Mouse (Mus musculus): ENCODE measurements around the gene Cx3cr1. TPM values are rescaled to one million over a fixed set of nuclear protein-coding genes. Genes with fewer than 3 reads are reported as not detected.

Gene Cx3cr1
- polyA plus RNA-seq, 1 experiment from 2014 or later: 9.8 TPM

- no peaks in the 10 kb centered on the region for H3K36me3 ChIP-seq (ENCODE audit: control insufficient read depth, insufficient read depth, low read length)
- DNase-seq (ENCODE audit: low spot score): peak; percentile 19
- no peak overlapping the region for H3K4me2 ChIP-seq (ENCODE audit: low read depth, low read length)
- WGBS: 49% methylated on average over 2 of the region's 2 CpGs
- H3K4me1 ChIP-seq (ENCODE audit: control insufficient read depth, insufficient read depth, low read length): peaks cover 4% of the 10 kb centered on the region
- H3K27me3 ChIP-seq (replicated peaks; ENCODE audit: control insufficient read depth, insufficient read depth, low read length): no peaks in the 10 kb centered on the region
- no peak overlapping the region for H3K4me3 ChIP-seq (ENCODE audit: low read depth, low read length)
- H3K9ac ChIP-seq (ENCODE audit: low read depth, low read length): no peak overlapping the region
- H3K27ac ChIP-seq (replicated peaks; ENCODE audit: low read depth, low read length): no peak overlapping the region
- H3K9me3 ChIP-seq (ENCODE audit: control insufficient read depth, low read length): no peaks in the 10 kb centered on the region
- no peak for ATAC-seq (ENCODE audit: low read depth)
These were observed 179.0 kb downstream of the Cx3cr1 start for GRCm38 (mm10) chr9:119890692-119891091.

- no peak overlapping the region for H3K9ac ChIP-seq (ENCODE audit: low read depth, low read length)
- DNase-seq (ENCODE audit: low spot score) (no peak), ATAC-seq (ENCODE audit: low read depth) (no peak)
- no peaks in the 10 kb centered on the region for H3K36me3 ChIP-seq (ENCODE audit: control insufficient read depth, insufficient read depth, low read length)
- 83% methylated on average over 9 of the region's 9 CpGs for WGBS
- no peaks in the 10 kb centered on the region for H3K9me3 ChIP-seq (ENCODE audit: control insufficient read depth, low read length)
- H3K27me3 ChIP-seq (replicated peaks; ENCODE audit: control insufficient read depth, insufficient read depth, low read length): no peaks in the 10 kb centered on the region
- no peak overlapping the region for H3K4me2 ChIP-seq (ENCODE audit: low read depth, low read length)
- no peak overlapping the region for H3K27ac ChIP-seq (replicated peaks; ENCODE audit: low read depth, low read length)
- H3K4me1 ChIP-seq (ENCODE audit: control insufficient read depth, insufficient read depth, low read length): no peaks in the 10 kb centered on the region
- H3K4me3 ChIP-seq (ENCODE audit: low read depth, low read length): no peak overlapping the region
These were observed 180.2 kb downstream of the Cx3cr1 start for GRCm38 (mm10) chr9:119889446-119889845.

- no peaks in the 10 kb centered on the region for H3K9me3 ChIP-seq (ENCODE audit: control insufficient read depth, low read length)
- no peaks in the 10 kb centered on the region for H3K27me3 ChIP-seq (replicated peaks; ENCODE audit: control insufficient read depth, insufficient read depth, low read length)
- ATAC-seq (ENCODE audit: low read depth) (peak; percentile 76; the same call in 1 of the 2 replicates), DNase-seq (ENCODE audit: low spot score) (peak; percentile 54)
- WGBS: 40% methylated on average over 2 of the region's 2 CpGs
- no peak overlapping the region for H3K4me3 ChIP-seq (ENCODE audit: low read depth, low read length)
- H3K4me2 ChIP-seq (ENCODE audit: low read depth, low read length): no peak overlapping the region
- H3K36me3 ChIP-seq (ENCODE audit: control insufficient read depth, insufficient read depth, low read length): no peaks in the 10 kb centered on the region
- no peaks in the 10 kb centered on the region for H3K4me1 ChIP-seq (ENCODE audit: control insufficient read depth, insufficient read depth, low read length)
- H3K27ac ChIP-seq (replicated peaks; ENCODE audit: low read depth, low read length): no peak overlapping the region
- no peak overlapping the region for H3K9ac ChIP-seq (ENCODE audit: low read depth, low read length)
These were observed 180.8 kb downstream of the Cx3cr1 start for GRCm38 (mm10) chr9:119888843-119889246.

GRCm38 (mm10) chr9:119887144-119887901 is 182.4 kb downstream of the Cx3cr1 start:
- WGBS: 69% methylated on average over 4 of the region's 4 CpGs
- H3K9ac ChIP-seq (ENCODE audit: low read depth, low read length): no peak overlapping the region

GRCm38 (mm10) chr9:119854170-119854569 is 215.5 kb downstream of the Cx3cr1 start:
- Histone ChIP-seq H3K9ac (ENCODE audit: low read depth, low read length) (no peak overlapping the region), H3K4me2 (ENCODE audit: low read depth, low read length) (no peak overlapping the region), H3K4me3 (ENCODE audit: low read depth, low read length) (no peak overlapping the region), H3K9me3 (ENCODE audit: control insufficient read depth, low read length) (peaks cover 9% of the 10 kb centered on the region; the same call in 1 of the 2 replicates), H3K36me3 (ENCODE audit: control insufficient read depth, insufficient read depth, low read length) (no peaks in the 10 kb centered on the region), H3K27ac (replicated peaks; ENCODE audit: low read depth, low read length) (no peak overlapping the region), H3K27me3 (replicated peaks; ENCODE audit: control insufficient read depth, insufficient read depth, low read length) (no peaks in the 10 kb centered on the region), H3K4me1 (ENCODE audit: control insufficient read depth, insufficient read depth, low read length) (no peaks in the 10 kb centered on the region)
- 49% methylated on average over 8 of the region's 8 CpGs for WGBS
- DNase-seq (ENCODE audit: low spot score) (no peak), ATAC-seq (ENCODE audit: low read depth) (no peak)

More at GRCm38 (mm10) chr9:119887144-119887901, 182.4 kb downstream of the Cx3cr1 start:
- H3K9me3 ChIP-seq (ENCODE audit: control insufficient read depth, low read length): no peaks in the 10 kb centered on the region
- H3K4me1 ChIP-seq (ENCODE audit: control insufficient read depth, insufficient read depth, low read length): no peaks in the 10 kb centered on the region
- no peak for ATAC-seq (ENCODE audit: low read depth)
- no peak overlapping the region for H3K4me2 ChIP-seq (ENCODE audit: low read depth, low read length)
- H3K4me3 ChIP-seq (ENCODE audit: low read depth, low read length): no peak overlapping the region
- H3K27ac ChIP-seq (replicated peaks; ENCODE audit: low read depth, low read length): no peak overlapping the region
- no peak for DNase-seq (ENCODE audit: low spot score)
- H3K36me3 ChIP-seq (ENCODE audit: control insufficient read depth, insufficient read depth, low read length): no peaks in the 10 kb centered on the region
- no peaks in the 10 kb centered on the region for H3K27me3 ChIP-seq (replicated peaks; ENCODE audit: control insufficient read depth, insufficient read depth, low read length)

GRCm38 (mm10) chr9:119853071-119853846 is 216.4 kb downstream of the Cx3cr1 start:
- Histone ChIP-seq H3K9ac (ENCODE audit: low read depth, low read length) (no peak overlapping the region), H3K4me1 (ENCODE audit: control insufficient read depth, insufficient read depth, low read length) (no peaks in the 10 kb centered on the region), H3K27me3 (replicated peaks; ENCODE audit: control insufficient read depth, insufficient read depth, low read length) (no peaks in the 10 kb centered on the region), H3K9me3 (ENCODE audit: control insufficient read depth, low read length) (peaks cover 9% of the 10 kb centered on the region; the same call in 1 of the 2 replicates), H3K4me2 (ENCODE audit: low read depth, low read length) (no peak overlapping the region), H3K27ac (replicated peaks; ENCODE audit: low read depth, low read length) (no peak overlapping the region), H3K36me3 (ENCODE audit: control insufficient read depth, insufficient read depth, low read length) (no peaks in the 10 kb centered on the region), H3K4me3 (ENCODE audit: low read depth, low read length) (no peak overlapping the region)
- DNase-seq (ENCODE audit: low spot score) (no peak), ATAC-seq (ENCODE audit: low read depth) (no peak)
- 71% methylated on average over 2 of the region's 2 CpGs for WGBS

- H3K9ac ChIP-seq (ENCODE audit: low read depth, low read length): no peak overlapping the region
- no peak overlapping the region for H3K4me3 ChIP-seq (ENCODE audit: low read depth, low read length)
- H3K9me3 ChIP-seq (ENCODE audit: control insufficient read depth, low read length): peaks cover 8% of the 10 kb centered on the region; the same call in 1 of the 2 replicates
- DNase-seq (ENCODE audit: low spot score) (peak; percentile 44), ATAC-seq (ENCODE audit: low read depth) (peak; percentile 63)
- H3K4me2 ChIP-seq (ENCODE audit: low read depth, low read length): no peak overlapping the region
- no peaks in the 10 kb centered on the region for H3K36me3 ChIP-seq (ENCODE audit: control insufficient read depth, insufficient read depth, low read length)
- WGBS: 52% methylated on average over 10 of the region's 10 CpGs
- H3K27ac ChIP-seq (replicated peaks; ENCODE audit: low read depth, low read length): no peak overlapping the region
- no peaks in the 10 kb centered on the region for H3K4me1 ChIP-seq (ENCODE audit: control insufficient read depth, insufficient read depth, low read length)
- no peaks in the 10 kb centered on the region for H3K27me3 ChIP-seq (replicated peaks; ENCODE audit: control insufficient read depth, insufficient read depth, low read length)
These were observed 217.2 kb downstream of the Cx3cr1 start for GRCm38 (mm10) chr9:119852347-119853030.
